Mouse (Mus musculus): ENCODE measurements around the gene Tmem141.

DNA sequence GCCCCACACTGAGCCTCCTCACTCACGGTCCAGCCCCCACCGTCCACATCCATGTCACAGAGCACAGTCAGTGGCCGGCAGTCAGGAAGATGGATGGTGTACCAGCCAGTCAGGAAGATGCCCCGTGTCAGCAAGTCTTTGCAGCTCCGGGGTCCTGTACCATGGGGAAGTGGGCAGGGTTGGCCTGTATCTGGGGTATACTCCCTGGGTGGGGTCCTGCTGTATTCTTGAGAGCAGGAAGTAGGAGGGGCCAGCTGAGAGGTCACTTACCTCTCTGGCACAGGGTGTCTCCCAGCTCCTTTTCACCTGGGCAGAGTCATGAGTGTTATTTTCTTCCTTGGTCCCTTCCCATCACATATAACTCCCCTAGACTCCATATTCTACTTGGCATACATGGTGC, 4.2 kb upstream of the Tmem141 start:
- TF ChIP-seq TAL1 (IDR thresholded peaks at IDR 0.05; ENCODE audit: low read length) (no peak), GATA1 (IDR thresholded peaks at IDR 0.05; ENCODE audit: low read length) (no peak)

Data from erythroblast, embryonic 14.5 days (primary cell).